In genomic region chr11:84351150-84351549, GRCm38 (mm10) we compare ENCODE assay signal across 10 mouse cellular contexts.
DNase-seq lines count a peak whose midpoint lies in the region; ATAC-seq and TF ChIP-seq lines count a peak whose summit lies in the region.
"Had no signal": no experiment of that assay in that cellular context is flagged by ENCODE, and none has a peak within 500 bp of the region (broad histone marks: within the 10 kb centered on the region; RNA-seq: fewer than 3 reads in every experiment).

No protein-coding gene starts in this region.

- H3K9me3 ChIP-seq in midbrain, embryonic 14.5 days (ENCODE audit: control insufficient read depth, low read length) = no peaks in the 10 kb centered on the region
- no peaks in the 10 kb centered on the region for H3K9me3 ChIP-seq in midbrain, postnatal 0 days (ENCODE audit: low read length)
- no peaks in the 10 kb centered on the region for H3K9me3 ChIP-seq in liver, embryonic 15.5 days (replicated peaks)
- H3K9me3 ChIP-seq: heart, embryonic 13.5 days had no signal

- TF ChIP-seq CTCF in midbrain, postnatal 0 days (IDR thresholded peaks at IDR 0.05) = no peak

- no peak overlapping the region for H3K9ac ChIP-seq in midbrain, embryonic 14.5 days (replicated peaks; ENCODE audit: low read length)
- H3K9ac ChIP-seq in midbrain, postnatal 0 days (replicated peaks; ENCODE audit: low read length, poor library complexity, severe bottlenecking) = no peak overlapping the region
- no peak overlapping the region for H3K9ac ChIP-seq in liver, embryonic 15.5 days
- H3K9ac ChIP-seq: heart, embryonic 13.5 days had no signal

- no peaks in the 10 kb centered on the region for H3K36me3 ChIP-seq in midbrain, embryonic 14.5 days (ENCODE audit: control insufficient read depth, insufficient read depth, low read length)
- no peaks in the 10 kb centered on the region for H3K36me3 ChIP-seq in midbrain, postnatal 0 days (ENCODE audit: insufficient read depth, low read length)
- H3K36me3 ChIP-seq in liver, embryonic 15.5 days (replicated peaks) = peaks cover 7% of the 10 kb centered on the region; the same call in 1 of the 2 replicates
- H3K36me3 ChIP-seq: heart, embryonic 13.5 days had no signal

- peaks cover 41% of the 10 kb centered on the region for H3K4me1 ChIP-seq in midbrain, embryonic 14.5 days (ENCODE audit: control insufficient read depth, insufficient read depth, low read length)
- peaks cover 11% of the 10 kb centered on the region; the same call in 1 of the 2 replicates for H3K4me1 ChIP-seq in midbrain, postnatal 0 days (ENCODE audit: insufficient read depth, low read length)
- peaks cover 15% of the 10 kb centered on the region for H3K4me1 ChIP-seq in liver, embryonic 15.5 days (replicated peaks)

- intact Hi-C loops in heart, postnatal 14 days (cut with DNase I) = no loop called here

- DNase-seq in midbrain, embryonic 14.5 days = no peak
- no peak for DNase-seq in midbrain, postnatal 0 days (ENCODE audit: low spot score)
- peak; percentile 22 for DNase-seq in c-Kit-positive CD71-negative TER-119-negative erythroid progenitor cells, embryonic 14.5 days (ENCODE audit: low read depth)
- peak; percentile 16 to 31 for DNase-seq in spleen, postnatal 36 days (ENCODE audit: low spot score in 2 of 2)
- no peak for DNase-seq in heart, postnatal 14 days
- DNase-seq: kidney, postnatal 10 days; lung, postnatal 36 days had no signal

- no peak overlapping the region for H3K4me3 ChIP-seq in midbrain, embryonic 14.5 days (replicated peaks; ENCODE audit: low read depth, low read length)
- H3K4me3 ChIP-seq in midbrain, postnatal 0 days (ENCODE audit: low read depth, low read length) = no peak overlapping the region
- H3K4me3 ChIP-seq in liver, embryonic 15.5 days (replicated peaks) = no peak overlapping the region
- H3K4me3 ChIP-seq: heart, embryonic 13.5 days had no signal

- ATAC-seq in midbrain, embryonic 14.5 days (ENCODE audit: low FRiP score, low TSS enrichment) = no peak
- ATAC-seq in midbrain, postnatal 0 days (ENCODE audit: low FRiP score) = no peak
- peak; percentile 71; the same call in 1 of the 2 replicates for ATAC-seq in liver, embryonic 15.5 days (ENCODE audit: insufficient read depth)
- ATAC-seq in erythroid progenitor cell, adult 5-6 weeks (replicated peaks; ENCODE audit: low FRiP score, poor library complexity, severe bottlenecking) = no peak

- no peaks in the 10 kb centered on the region for H3K27me3 ChIP-seq in midbrain, embryonic 14.5 days (ENCODE audit: control insufficient read depth, insufficient read depth, low read length)
- H3K27me3 ChIP-seq in midbrain, postnatal 0 days (ENCODE audit: insufficient read depth, low read length) = no peaks in the 10 kb centered on the region
- no peaks in the 10 kb centered on the region for H3K27me3 ChIP-seq in liver, embryonic 15.5 days
- H3K27me3 ChIP-seq: heart, embryonic 13.5 days had no signal

- 0 out of 2 replicates have a peak overlapping the region, but pooled peaks have one; percentile 85 for H3K27ac ChIP-seq in midbrain, embryonic 14.5 days (replicated peaks; ENCODE audit: low read depth, low read length)
- H3K27ac ChIP-seq in midbrain, postnatal 0 days (ENCODE audit: low read depth, low read length) = no peak overlapping the region
- H3K27ac ChIP-seq in liver, embryonic 15.5 days (replicated peaks) = no peak overlapping the region
- H3K27ac ChIP-seq: heart, embryonic 13.5 days had no signal

- H3K4me2 ChIP-seq in midbrain, embryonic 14.5 days (ENCODE audit: low read length) = no peak overlapping the region
- H3K4me2 ChIP-seq in midbrain, postnatal 0 days (ENCODE audit: low read depth, low read length, poor library complexity, severe bottlenecking) = no peak overlapping the region
- no peak overlapping the region for H3K4me2 ChIP-seq in liver, embryonic 15.5 days
- H3K4me2 ChIP-seq: heart, embryonic 13.5 days had no signal

- 97% methylated on average over 1 of the region's 1 CpGs for WGBS in midbrain, embryonic 14.5 days
- WGBS in midbrain, postnatal 0 days = 97% methylated on average over 1 of the region's 1 CpGs
- WGBS in liver, embryonic 15.5 days (ENCODE audit: insufficient replicate concordance) = 16% methylated on average over 1 of the region's 1 CpGs

Comparison
In these comparisons a context has a peak if more than half of its experiments do, and no peak if none do; other contexts are left out.
1. DNase-seq: peak in c-Kit-positive CD71-negative TER-119-negative erythroid progenitor cells, embryonic 14.5 days (single experiment) and spleen, postnatal 36 days (2 of 2); none in midbrain, embryonic 14.5 days (single experiment), midbrain, postnatal 0 days (single experiment) and heart, postnatal 14 days (0 of 2).